Mouse (Mus musculus): Measurements from ENCODE around the gene Gm21836. TPM values are rescaled to one million over a fixed set of nuclear protein-coding genes. Genes with fewer than 3 reads are reported as not detected.
"Not testable (repeated sequence)": the region's sequence is repeated elsewhere in the genome, so short reads cannot be mapped to it uniquely, and the experiment has no call there.

The Gm21836 gene
- polyA plus RNA-seq (2012; rRNA removed), result not detected in 2 replicates

GRCm38 (mm10) chr9:124493693-124494092 is at the start of gene Gm21836:
Gene Gm21836, minus strand, starts transcription at chr9:124493793.
- not testable (repeated sequence) for H3K36me3 ChIP-seq (ENCODE audit: control insufficient read depth, insufficient read depth, low read length); H3K27ac ChIP-seq (ENCODE audit: insufficient read depth, low read length); H3K4me3 ChIP-seq (ENCODE audit: extremely low read depth, insufficient read depth, insufficient read length); H3K27me3 ChIP-seq (ENCODE audit: control insufficient read depth, insufficient read depth, low read length); H3K4me1 ChIP-seq (ENCODE audit: control insufficient read depth, insufficient read depth, insufficient read length); DNase-seq (ENCODE audit: low read depth in 1 of 2, low spot score in 2 of 2)
- 85% methylated on average over 2 of the region's 2 CpGs for WGBS

GRCm38 (mm10) chr9:124480361-124480980 is 13.1 kb downstream of the Gm21836 start:
- WGBS, result 78% methylated on average over 9 of the region's 15 CpGs

GRCm38 (mm10) chr9:124478081-124478480 is 15.5 kb downstream of the Gm21836 start:
- TF ChIP-seq CTCF (IDR thresholded peaks at IDR 0.05; ENCODE audit: extremely low read depth, insufficient read depth, insufficient read length, insufficient replicate concordance), result no peak
- TF ChIP-seq POLR2A (IDR thresholded peaks at IDR 0.05; ENCODE audit: low read depth, low read length), result no peak
- Histone ChIP-seq H3K4me1 (ENCODE audit: control insufficient read depth, insufficient read depth, insufficient read length) (no peaks in the 10 kb centered on the region), H3K27ac (ENCODE audit: insufficient read depth, low read length) (no peak overlapping the region), H3K4me3 (ENCODE audit: extremely low read depth, insufficient read depth, insufficient read length) (no peak overlapping the region), H3K27me3 (ENCODE audit: control insufficient read depth, insufficient read depth, low read length) (no peaks in the 10 kb centered on the region), H3K36me3 (ENCODE audit: control insufficient read depth, insufficient read depth, low read length) (peaks cover 2% of the 10 kb centered on the region; the same call in 1 of the 2 replicates)
- WGBS, result 11% methylated on average over 3 of the region's 3 CpGs
- DNase-seq (ENCODE audit: low read depth in 1 of 2, low spot score in 2 of 2), result no peak

More at GRCm38 (mm10) chr9:124480361-124480980, 13.1 kb downstream of the Gm21836 start:
- not testable (repeated sequence) for DNase-seq (ENCODE audit: low read depth in 1 of 2, low spot score in 2 of 2); H3K4me3 ChIP-seq (ENCODE audit: extremely low read depth, insufficient read depth, insufficient read length); H3K27me3 ChIP-seq (ENCODE audit: control insufficient read depth, insufficient read depth, low read length); H3K36me3 ChIP-seq (ENCODE audit: control insufficient read depth, insufficient read depth, low read length); H3K27ac ChIP-seq (ENCODE audit: insufficient read depth, low read length); H3K4me1 ChIP-seq (ENCODE audit: control insufficient read depth, insufficient read depth, insufficient read length)

GRCm38 (mm10) chr9:124476096-124476902 is 17.3 kb downstream of the Gm21836 start, which contains the start of gene Ppp2r3d:
Gene Ppp2r3d, minus strand, starts transcription at chr9:124476898.
- no peaks in the 10 kb centered on the region for H3K27me3 ChIP-seq (ENCODE audit: control insufficient read depth, insufficient read depth, low read length)
- 98% methylated on average over 22 of the region's 22 CpGs for WGBS
- H3K36me3 ChIP-seq (ENCODE audit: control insufficient read depth, insufficient read depth, low read length), result peaks cover 2% of the 10 kb centered on the region; the same call in 1 of the 2 replicates
- no peak within 1 kb of the TSS for H3K4me3 ChIP-seq (ENCODE audit: extremely low read depth, insufficient read depth, insufficient read length)
- no peaks in the 10 kb centered on the region for H3K4me1 ChIP-seq (ENCODE audit: control insufficient read depth, insufficient read depth, insufficient read length)
- no peak for TF ChIP-seq POLR2A (IDR thresholded peaks at IDR 0.05; ENCODE audit: low read depth, low read length)
- TF ChIP-seq CTCF (IDR thresholded peaks at IDR 0.05; ENCODE audit: extremely low read depth, insufficient read depth, insufficient read length, insufficient replicate concordance), result no peak
- no peak within 1 kb of the TSS for H3K27ac ChIP-seq (ENCODE audit: insufficient read depth, low read length)
- DNase-seq (ENCODE audit: low read depth in 1 of 2, low spot score in 2 of 2), result no peak

GRCm38 (mm10) chr9:124475689-124476088 is 17.9 kb downstream of the Gm21836 start:
- Histone ChIP-seq H3K27ac (ENCODE audit: insufficient read depth, low read length) (no peak overlapping the region), H3K4me1 (ENCODE audit: control insufficient read depth, insufficient read depth, insufficient read length) (no peaks in the 10 kb centered on the region), H3K27me3 (ENCODE audit: control insufficient read depth, insufficient read depth, low read length) (no peaks in the 10 kb centered on the region), H3K4me3 (ENCODE audit: extremely low read depth, insufficient read depth, insufficient read length) (no peak overlapping the region), H3K36me3 (ENCODE audit: control insufficient read depth, insufficient read depth, low read length) (peaks cover 2% of the 10 kb centered on the region; the same call in 1 of the 2 replicates)
- DNase-seq (ENCODE audit: low read depth in 1 of 2, low spot score in 2 of 2), result no peak
- WGBS, result 94% methylated on average over 15 of the region's 15 CpGs
- TF ChIP-seq CTCF (IDR thresholded peaks at IDR 0.05; ENCODE audit: extremely low read depth, insufficient read depth, insufficient read length, insufficient replicate concordance) (no peak), POLR2A (IDR thresholded peaks at IDR 0.05; ENCODE audit: low read depth, low read length) (no peak)

GRCm38 (mm10) chr9:124456572-124456971 is 37.0 kb downstream of the Gm21836 start:
- no peak for TF ChIP-seq POLR2A (IDR thresholded peaks at IDR 0.05; ENCODE audit: low read depth, low read length)
- TF ChIP-seq CTCF (IDR thresholded peaks at IDR 0.05; ENCODE audit: extremely low read depth, insufficient read depth, insufficient read length, insufficient replicate concordance), result no peak
- WGBS, result 5% methylated on average over 1 of the region's 1 CpGs
- no peak for DNase-seq (ENCODE audit: low read depth in 1 of 2, low spot score in 2 of 2)
- H3K36me3 ChIP-seq (ENCODE audit: control insufficient read depth, insufficient read depth, low read length), result no peaks in the 10 kb centered on the region
- H3K27ac ChIP-seq (ENCODE audit: insufficient read depth, low read length), result no peak overlapping the region
- H3K4me1 ChIP-seq (ENCODE audit: control insufficient read depth, insufficient read depth, insufficient read length), result no peaks in the 10 kb centered on the region
- H3K4me3 ChIP-seq (ENCODE audit: extremely low read depth, insufficient read depth, insufficient read length), result no peak overlapping the region
- no peaks in the 10 kb centered on the region for H3K27me3 ChIP-seq (ENCODE audit: control insufficient read depth, insufficient read depth, low read length)

Other genes starting within 250 kb of the Gm21836 start
- gene 2010315B03Rik, start 181.1 kb downstream of the Gm21836 start, polyA plus RNA-seq (2012; rRNA removed), result 2.1 and 2.6 TPM in 2 replicates
- 265 and 332 TPM in 2 replicates for gene Ppp2r3d, start 16.9 kb downstream of the Gm21836 start, polyA plus RNA-seq (2012; rRNA removed)